Mouse (Mus musculus) C2C12 (cell line): ENCODE results near the gene Tgm4. TPM values are rescaled to one million over a fixed set of nuclear protein-coding genes. Genes with fewer than 3 reads are reported as not detected.

Experiments used
- H3K27me3 ChIP-seq: one replicate; pipeline ENCODE4 v1.6.1; 2011; ENCODE audit not compliant: control insufficient read depth, insufficient read depth, insufficient read length
- H3K36me3 ChIP-seq: one replicate; pipeline ENCODE4 v1.6.1; 2011; ENCODE audit not compliant: control insufficient read depth, insufficient read depth
- H3K4me3 ChIP-seq: one replicate; pipeline ENCODE4 v1.5.1; 2011; ENCODE audit warnings: mild to moderate bottlenecking, control low read depth; ENCODE audit not compliant: poor library complexity, insufficient read depth, severe bottlenecking
- H3K79me2 ChIP-seq: one replicate; pipeline ENCODE4 v1.6.1; 2011; ENCODE audit not compliant: control insufficient read depth, insufficient read depth
- H3K79me3 ChIP-seq: one replicate; pipeline ENCODE4 v1.6.1; 2011; ENCODE audit warnings: low read depth, control low read depth
- H3ac ChIP-seq: one replicate; pipeline ENCODE3; 2011; ENCODE audit warnings: low read depth; ENCODE audit not compliant: control insufficient read depth, insufficient read length
- CEBPB ChIP-seq: IDR thresholded peaks from one replicate; pipeline ENCODE4 v1.6.1; 2011; ENCODE audit warnings: low read depth, mild to moderate bottlenecking, control low read depth, moderate library complexity
- CTCF ChIP-seq: IDR thresholded peaks from one replicate; pipeline ENCODE4 v1.5.1; 2011; ENCODE audit not compliant: control insufficient read depth, insufficient read depth, insufficient read length
- FOSL1 ChIP-seq: IDR thresholded peaks from one replicate; pipeline ENCODE4 v1.8.0; 2011; ENCODE audit warnings: mild to moderate bottlenecking, low read length; ENCODE audit not compliant: poor library complexity, insufficient read depth, severe bottlenecking
- MAX ChIP-seq: IDR thresholded peaks from one replicate; pipeline ENCODE4 v1.6.1; 2011; ENCODE audit warnings: mild to moderate bottlenecking, control low read depth
- MYOD1 ChIP-seq: IDR thresholded peaks from one replicate; pipeline ENCODE4 v1.6.1; 2011; ENCODE audit warnings: low read depth; ENCODE audit not compliant: control insufficient read depth, insufficient read length
- MYOG ChIP-seq: IDR thresholded peaks from one replicate; pipeline ENCODE4 v1.6.1; 2011; ENCODE audit not compliant: control insufficient read depth, insufficient read length; ENCODE audit errors: extremely low read depth
- USF1 ChIP-seq: IDR thresholded peaks from one replicate; pipeline ENCODE4 v1.6.1; 2011; ENCODE audit warnings: low read depth, mild to moderate bottlenecking, control low read depth, moderate library complexity
- polyA plus RNA-seq: library from polyadenylated mRNA; unstranded; fragments of >200 nt; fragmentation: generic; extraction: Trizol; gene quantifications from one replicate; pipeline ENCODE4 v1.2.1, GENCODE M21; 2012; ENCODE audit warnings: missing spikeins

Tgm4 gene
- polyA plus RNA-seq, 1 experiment: 0.06 TPM

- TF ChIP-seq MYOG (no peak), FOSL1 (no peak), MAX (no peak), CTCF (no peak), USF1 (no peak), CEBPB (no peak), MYOD1 (no peak)
- Histone ChIP-seq H3K36me3 (peaks cover 52% of the 10 kb centered on the region), H3K79me2 (no peaks in the 10 kb centered on the region), H3K27me3 (no peaks in the 10 kb centered on the region), H3K4me3 (no peak overlapping the region), H3ac (no peak overlapping the region), H3K79me3 (no peaks in the 10 kb centered on the region)
These were observed 44.6 kb downstream of the Tgm4 start for GRCm38 (mm10) chr9:123079149-123079548.

DNA sequence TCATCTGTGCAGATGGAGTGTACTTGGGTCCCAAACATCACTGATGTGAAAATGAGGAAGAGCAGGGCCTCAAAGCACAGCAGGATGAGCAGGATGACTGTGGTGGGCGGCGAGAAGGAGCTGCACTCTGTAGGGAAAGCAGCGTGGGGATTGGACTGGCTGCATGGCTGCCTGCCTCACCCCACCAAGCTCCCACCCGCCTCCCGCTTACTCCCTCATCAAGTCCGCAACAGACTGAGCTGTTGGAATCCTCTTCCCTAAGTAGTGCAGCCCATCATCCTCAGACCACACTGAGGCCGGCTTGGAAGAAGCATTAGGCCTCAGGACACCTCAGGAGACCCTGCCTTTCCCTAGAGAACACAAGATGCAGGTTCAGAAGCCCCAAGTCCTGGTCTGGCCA is 45.8 kb downstream of the Tgm4 start:
- no peaks in the 10 kb centered on the region for H3K79me3 ChIP-seq
- H3K27me3 ChIP-seq: no peaks in the 10 kb centered on the region
- no peak overlapping the region for H3ac ChIP-seq
- no peak overlapping the region for H3K4me3 ChIP-seq
- no peaks in the 10 kb centered on the region for H3K79me2 ChIP-seq
- peaks cover 59% of the 10 kb centered on the region for H3K36me3 ChIP-seq
- no peak for TF ChIP-seq MYOG
- TF ChIP-seq CEBPB: no peak
- no peak for TF ChIP-seq USF1

- Histone ChIP-seq H3K4me3 (no peak overlapping the region), H3ac (no peak overlapping the region), H3K79me2 (no peaks in the 10 kb centered on the region), H3K27me3 (no peaks in the 10 kb centered on the region), H3K36me3 (peaks cover 64% of the 10 kb centered on the region), H3K79me3 (no peaks in the 10 kb centered on the region)
- TF ChIP-seq MYOG (no peak), CTCF (no peak), CEBPB (no peak), USF1 (no peak), FOSL1 (no peak), MYOD1 (no peak), MAX (no peak)
These were observed 46.3 kb downstream of the Tgm4 start for GRCm38 (mm10) chr9:123080796-123081195.

DNA sequence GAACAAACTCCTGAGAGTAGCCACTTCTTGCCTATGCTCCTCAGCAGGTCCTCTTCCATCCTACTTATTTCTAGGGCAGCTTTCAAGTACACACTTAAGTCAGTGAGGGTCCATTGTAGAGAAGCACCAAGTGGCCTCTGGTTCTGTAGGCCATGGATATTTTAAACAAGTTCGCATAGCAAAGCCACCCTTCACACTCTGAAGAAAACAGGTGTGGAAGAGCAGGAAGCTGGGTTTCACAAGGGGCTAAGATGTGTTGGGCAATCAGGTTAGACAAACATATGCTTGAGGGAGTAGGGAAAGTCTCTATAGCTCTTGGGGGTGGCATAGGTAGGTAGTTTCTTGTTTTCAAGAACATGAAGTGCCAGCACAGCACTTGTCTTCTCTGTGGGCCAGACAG is 50.8 kb downstream of the Tgm4 start:
- Histone ChIP-seq H3K36me3 (peaks cover 67% of the 10 kb centered on the region), H3K79me2 (no peaks in the 10 kb centered on the region), H3K27me3 (no peaks in the 10 kb centered on the region), H3K4me3 (no peak overlapping the region), H3K79me3 (no peaks in the 10 kb centered on the region), H3ac (no peak overlapping the region)
- no peak for TF ChIP-seq USF1
- no peak for TF ChIP-seq CTCF
- no peak for TF ChIP-seq FOSL1
- no peak for TF ChIP-seq MYOD1
- no peak for TF ChIP-seq MYOG
- TF ChIP-seq MAX: no peak
- TF ChIP-seq CEBPB: no peak

- TF ChIP-seq CTCF: no peak
- TF ChIP-seq MYOG: no peak
- no peak for TF ChIP-seq USF1
- no peak for TF ChIP-seq FOSL1
- no peak for TF ChIP-seq MYOD1
- Histone ChIP-seq H3K79me3 (no peaks in the 10 kb centered on the region), H3K79me2 (no peaks in the 10 kb centered on the region), H3K4me3 (no peak overlapping the region), H3K36me3 (peaks cover 62% of the 10 kb centered on the region), H3ac (no peak overlapping the region), H3K27me3 (no peaks in the 10 kb centered on the region)
These were observed 53.0 kb downstream of the Tgm4 start for GRCm38 (mm10) chr9:123087558-123087957.

DNA sequence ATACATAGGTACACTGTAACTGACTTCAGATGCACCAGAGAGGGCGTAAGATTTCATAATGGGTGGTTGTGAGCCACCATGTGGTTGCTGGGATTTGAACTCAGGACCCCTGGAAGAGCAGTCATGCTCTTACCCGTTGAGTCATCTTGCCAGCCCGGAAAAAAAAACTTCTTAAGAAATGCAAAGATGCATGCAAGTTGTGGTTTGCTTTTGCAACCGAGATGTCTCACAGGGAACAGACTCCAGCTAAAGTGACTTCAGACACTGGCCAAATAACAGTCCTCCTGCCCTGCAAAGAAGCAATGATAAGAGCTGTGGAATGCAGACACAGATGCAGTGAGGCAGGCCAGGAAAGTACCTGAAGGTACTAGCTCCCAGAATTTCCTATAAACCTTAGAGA is 56.3 kb downstream of the Tgm4 start:
- H3ac ChIP-seq: no peak overlapping the region
- H3K4me3 ChIP-seq: no peak overlapping the region
- no peaks in the 10 kb centered on the region for H3K79me2 ChIP-seq
- peaks cover 56% of the 10 kb centered on the region for H3K36me3 ChIP-seq
- H3K27me3 ChIP-seq: no peaks in the 10 kb centered on the region
- H3K79me3 ChIP-seq: no peaks in the 10 kb centered on the region
- TF ChIP-seq CTCF: no peak
- no peak for TF ChIP-seq MYOD1
- no peak for TF ChIP-seq MAX
- TF ChIP-seq USF1: no peak
